Mouse (Mus musculus): ENCODE results near the gene Hoxa13. TPM values are rescaled to one million over a fixed set of nuclear protein-coding genes. Genes with fewer than 3 reads are reported as not detected.

Gene Hoxa13
- total RNA-seq, 2 experiments from 2014 or later = not detected

DNA sequence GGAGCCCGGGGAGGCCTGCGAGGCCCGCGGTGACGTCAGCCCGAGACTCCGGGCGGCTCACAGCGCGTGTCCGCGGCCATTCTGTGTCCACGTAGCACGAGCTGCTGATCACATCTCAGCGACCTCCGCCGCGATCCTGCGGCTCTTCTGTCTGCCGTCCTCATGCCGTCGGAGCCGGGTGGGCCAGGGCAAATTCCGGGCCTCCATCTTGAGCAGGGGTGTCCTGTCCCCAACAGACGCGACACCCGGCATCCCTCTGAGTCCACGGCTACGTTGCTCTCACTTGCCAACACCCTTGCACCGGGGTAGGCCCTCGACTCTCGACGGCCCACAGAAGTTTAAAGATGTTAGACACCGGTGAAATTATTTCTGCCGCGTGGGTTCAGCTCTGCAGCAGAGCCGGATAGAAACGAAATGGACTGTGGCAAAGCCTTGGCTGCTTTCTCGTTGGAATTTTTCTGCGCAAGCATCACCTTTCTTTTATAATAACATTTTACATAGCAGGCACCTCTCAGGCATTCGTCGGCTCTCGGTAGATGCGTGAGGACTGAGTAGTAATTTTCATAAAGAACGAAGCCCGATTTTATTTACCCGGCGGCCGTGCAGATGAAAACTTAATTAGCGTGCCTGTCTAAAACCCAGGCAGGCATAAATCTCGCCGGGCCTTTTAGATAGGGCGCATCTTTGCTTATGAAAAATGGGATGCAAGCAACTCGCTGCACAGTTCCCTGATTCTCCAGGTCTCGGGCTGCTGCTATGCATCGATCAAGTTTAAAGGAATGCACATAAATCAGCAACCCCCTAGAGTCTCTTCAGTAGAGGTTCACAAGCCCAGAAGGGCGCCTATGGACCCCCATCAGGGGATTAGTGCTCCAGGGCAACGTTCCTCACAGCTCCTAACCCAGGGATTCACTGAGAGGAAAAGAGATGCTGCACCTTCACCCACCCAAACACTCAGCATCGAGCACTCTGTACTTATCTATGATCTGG, 6.9 kb downstream of the Hoxa13 start:
- intact Hi-C loops (cut with DNase I) = no loop called here
- no peak for DNase-seq (ENCODE audit: low spot score)

- intact Hi-C loops (cut with DNase I) = no loop called here
- DNase-seq (ENCODE audit: low spot score) = no peak
Observed at GRCm38 (mm10) chr6:52252775-52253376, 7.8 kb downstream of the Hoxa13 start.

- intact Hi-C loops (cut with DNase I) = no loop called here
Observed at GRCm38 (mm10) chr6:52252016-52252774, 8.5 kb downstream of the Hoxa13 start.

DNA sequence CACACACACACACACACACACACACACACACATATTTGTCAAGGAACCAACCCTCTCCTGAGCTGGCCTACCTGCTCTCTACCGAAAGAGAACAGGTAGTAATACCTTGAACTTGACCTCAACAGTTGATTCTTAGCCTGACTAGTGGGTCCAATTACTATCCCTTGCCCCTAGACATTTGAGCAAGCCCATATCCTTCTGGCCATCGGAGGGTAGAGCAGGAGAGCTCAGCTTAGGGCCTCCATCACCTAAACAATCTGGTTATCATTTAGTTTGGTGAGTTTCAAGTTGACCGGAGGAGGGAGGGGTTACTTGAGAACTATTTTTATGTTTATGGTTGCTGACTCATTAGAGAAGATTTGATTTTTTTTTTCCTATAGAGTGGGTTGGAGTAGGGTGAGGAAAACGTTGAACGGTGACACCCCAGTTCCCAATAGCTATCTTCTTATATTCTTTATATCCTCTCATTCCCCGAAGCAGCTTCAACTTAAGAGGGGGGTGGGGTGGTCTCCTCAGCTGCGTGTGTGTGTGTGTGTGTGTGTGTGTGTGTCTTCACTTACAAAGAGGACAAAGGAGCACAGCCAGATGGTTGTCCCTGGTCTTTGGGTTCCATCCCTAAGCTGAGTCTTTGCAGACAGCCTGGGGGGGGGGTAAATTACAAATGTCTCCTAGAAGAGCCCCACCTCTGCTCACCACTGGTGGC, 9.4 kb downstream of the Hoxa13 start:
- intact Hi-C loops (cut with DNase I) = no loop called here

More at GRCm38 (mm10) chr6:52252016-52252774, 8.5 kb downstream of the Hoxa13 start:
- DNase-seq (ENCODE audit: low spot score) = no peak

DNA sequence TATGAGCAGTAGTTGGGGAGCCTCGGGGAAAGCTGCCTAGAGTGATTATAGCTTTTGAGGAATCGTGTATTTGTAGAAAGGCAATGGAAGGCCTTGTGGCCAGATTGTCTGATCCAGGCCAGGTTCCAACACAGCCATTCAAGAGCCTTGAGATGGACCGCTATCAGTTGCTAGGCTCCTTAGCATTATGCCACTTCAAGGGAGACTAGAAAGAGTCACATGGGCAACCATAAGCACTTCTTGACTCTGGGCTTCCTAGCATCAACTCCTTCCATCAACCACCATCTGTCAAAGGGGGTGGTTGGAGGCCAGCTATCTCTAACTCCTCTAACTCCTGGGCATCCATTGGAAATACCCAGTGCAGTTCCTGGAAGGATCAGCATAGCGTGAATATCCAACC, 10.9 kb downstream of the Hoxa13 start:
- intact Hi-C loops (cut with DNase I) = no loop called here
- no peak for DNase-seq (ENCODE audit: low spot score)

More for the DNA sequence above, 9.4 kb downstream of the Hoxa13 start:
- DNase-seq (ENCODE audit: low spot score) = no peak

DNA sequence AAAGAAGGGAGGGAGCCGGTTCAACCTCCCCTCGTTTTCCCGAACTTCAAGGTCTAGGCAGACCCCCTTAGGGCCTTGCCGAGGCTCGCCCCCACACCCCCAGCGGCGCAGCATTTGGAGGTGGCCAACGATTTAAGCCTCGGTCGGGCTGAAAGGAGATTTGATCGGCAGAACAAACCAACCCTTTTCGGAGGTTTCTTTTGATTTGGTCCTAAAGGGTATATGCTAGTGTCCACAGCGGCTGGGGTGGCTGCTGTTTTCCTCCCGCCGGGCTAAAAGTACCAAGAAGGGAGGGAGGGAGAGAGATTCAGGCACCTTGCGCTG, 11.3 kb downstream of the Hoxa13 start:
- intact Hi-C loops (cut with DNase I) = no loop called here

GRCm38 (mm10) chr6:52248638-52249414, 11.9 kb downstream of the Hoxa13 start:
- no peak for DNase-seq (ENCODE audit: low spot score)
- intact Hi-C loops (cut with DNase I) = no loop called here

More for the DNA sequence above, 11.3 kb downstream of the Hoxa13 start:
- DNase-seq (ENCODE audit: low spot score) = no peak

GRCm38 (mm10) chr6:52247766-52248637, 12.7 kb downstream of the Hoxa13 start:
- intact Hi-C loops (cut with DNase I) = no loop called here
- DNase-seq (ENCODE audit: low spot score) = no peak

DNA sequence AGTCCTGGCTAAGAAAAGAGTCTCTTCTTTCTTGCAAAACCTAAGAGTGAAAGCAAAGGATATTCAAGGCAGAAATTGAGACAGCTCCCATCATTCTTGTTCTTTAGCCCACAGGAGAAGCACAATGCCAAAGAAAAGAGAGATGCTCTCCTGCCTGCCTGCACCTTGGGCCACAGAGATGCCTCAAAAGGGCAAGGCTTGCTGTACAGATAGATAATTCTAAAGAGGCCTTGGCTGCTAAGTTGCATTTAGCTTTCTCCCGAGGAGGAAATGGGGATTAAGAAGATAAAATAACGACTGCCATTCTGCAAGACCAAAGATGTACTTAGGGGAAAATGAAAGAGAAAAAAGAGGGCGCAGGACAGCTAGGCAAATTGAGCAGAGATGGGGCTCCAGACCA, 13.8 kb downstream of the Hoxa13 start:
- intact Hi-C loops (cut with DNase I) = no loop called here
- no peak for DNase-seq (ENCODE audit: low spot score)

- intact Hi-C loops (cut with DNase I) = no loop called here
- no peak for DNase-seq (ENCODE audit: low spot score)
Observed at GRCm38 (mm10) chr6:52246403-52246803, 14.3 kb downstream of the Hoxa13 start.

- intact Hi-C loops (cut with DNase I) = no loop called here
- no peak for DNase-seq (ENCODE audit: low spot score)
Observed at GRCm38 (mm10) chr6:52245757-52246142, 14.9 kb downstream of the Hoxa13 start, which contains the start of gene Hoxa11. Gene Hoxa11, minus strand, starts transcription at chr6:52245810.

DNA sequence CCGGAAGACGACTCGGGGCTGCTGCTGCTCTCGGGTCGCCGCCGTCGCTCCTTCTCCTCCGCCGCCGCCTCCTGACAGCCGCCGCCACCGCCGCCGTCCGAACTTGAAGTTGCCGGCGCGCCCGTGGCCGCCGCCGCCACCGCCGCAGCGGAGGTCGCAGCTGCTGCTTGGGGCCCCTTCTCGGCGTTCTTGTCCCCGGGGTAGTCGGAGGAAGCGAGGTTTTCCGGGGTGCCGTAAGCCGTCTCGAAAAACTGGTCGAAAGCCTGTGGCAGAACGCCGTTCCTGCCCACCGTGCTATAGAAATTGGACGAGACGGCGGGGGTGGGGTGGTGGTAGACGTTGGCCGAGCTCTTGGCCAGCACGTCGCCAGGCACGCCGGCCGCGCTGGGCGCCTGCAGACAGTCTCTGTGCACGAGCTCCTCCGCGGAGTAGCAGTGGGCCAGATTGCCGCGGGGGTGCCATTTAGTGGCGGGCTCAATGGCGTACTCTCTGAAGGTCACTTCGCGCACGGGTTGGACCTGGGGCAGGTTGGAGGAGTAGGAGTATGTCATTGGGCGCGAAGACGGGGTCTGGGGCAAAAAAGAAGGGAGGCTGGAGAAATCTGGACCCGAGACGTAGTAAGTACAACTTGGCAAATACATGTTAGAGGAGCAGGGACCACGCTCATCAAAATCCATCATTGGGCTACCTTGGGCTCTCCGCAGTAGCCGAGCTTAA, 15.5 kb downstream of the Hoxa13 start:
- intact Hi-C loops (cut with DNase I) = no loop called here
- DNase-seq (ENCODE audit: low spot score) = no peak

- intact Hi-C loops (cut with DNase I) = no loop called here
- DNase-seq (ENCODE audit: low spot score) = no peak
Observed at GRCm38 (mm10) chr6:52244471-52245039, 16.1 kb downstream of the Hoxa13 start.

GRCm38 (mm10) chr6:52243681-52244121, 17.0 kb downstream of the Hoxa13 start:
- DNase-seq (ENCODE audit: low spot score) = no peak
- intact Hi-C loops (cut with DNase I) = no loop called here

GRCm38 (mm10) chr6:52242801-52243332, 17.8 kb downstream of the Hoxa13 start:
- DNase-seq (ENCODE audit: low spot score) = no peak
- intact Hi-C loops (cut with DNase I) = no loop called here

- DNase-seq (ENCODE audit: low spot score) = no peak
- intact Hi-C loops (cut with DNase I) = no loop called here
Observed at GRCm38 (mm10) chr6:52241001-52241621, 19.6 kb downstream of the Hoxa13 start.

Measured in heart, postnatal 25 days (tissue).